Mouse (Mus musculus) lung, embryonic 14.5 days (tissue): ENCODE measurements at regions not wholly inside any gene's neighbourhood (a gene's known extent, or its start where the extent isn't known, plus 50 kb on each side); places are given as distances from the start of the nearest gene placed in this dataset.
A peak's percentile ranks its signal among the peaks of the same experiment; 100 is the strongest.

ENCODE experiments used
- ATAC-seq: fragments of 200-750 bp; cut with Nextera tagmentation; 2 replicates; pipeline ENCODE4 v1.8.0; 2017; ENCODE audit warnings: mild to moderate bottlenecking, moderate TSS enrichment, moderate library complexity; ENCODE audit not compliant: insufficient read depth
- DNase-seq: peaks from one replicate; pipeline ENCODE4 v3.0.0-alpha.2; 2015
- H3K27ac ChIP-seq: fragments of 300-500 bp; sonication (generic); 2 replicates; pipeline ENCODE4 v1.5.1; 2014; ENCODE audit warnings: low read depth, mild to moderate bottlenecking, moderate library complexity
- H3K27me3 ChIP-seq: fragments of 300-500 bp; sonication (generic); 2 replicates; pipeline ENCODE4 v1.6.1; 2014; ENCODE audit warnings: low read length, control low read depth; ENCODE audit not compliant: insufficient read depth
- H3K36me3 ChIP-seq: fragments of 300-500 bp; sonication (generic); 2 replicates; pipeline ENCODE4 v1.6.1; 2014; ENCODE audit warnings: control low read depth; ENCODE audit not compliant: insufficient read depth
- H3K4me1 ChIP-seq: fragments of 300-500 bp; sonication (generic); 2 replicates; pipeline ENCODE4 v1.6.1; 2014; ENCODE audit warnings: antibody characterized with exemption, control low read depth; ENCODE audit not compliant: insufficient read depth
- H3K4me2 ChIP-seq: fragments of 300-500 bp; sonication (generic); 2 replicates; pipeline ENCODE4 v1.6.1; 2014; ENCODE audit warnings: mild to moderate bottlenecking
- H3K4me3 ChIP-seq: fragments of 300-500 bp; sonication (generic); 2 replicates; pipeline ENCODE4 v1.5.1; 2014; ENCODE audit warnings: low read depth, low read length
- H3K9ac ChIP-seq: fragments of 300-500 bp; sonication (generic); 2 replicates; pipeline ENCODE4 v1.6.1; 2014
- H3K9me3 ChIP-seq: fragments of 300-500 bp; sonication (generic); 2 replicates; pipeline ENCODE4 v1.6.1; 2016; ENCODE audit warnings: low read depth, low read length, control low read depth
- CTCF ChIP-seq: IDR thresholded peaks from 2 replicates; pipeline ENCODE4 v1.5.1; 2016; ENCODE audit warnings: antibody characterized with exemption, low read depth
- WGBS: fragments of 180-500 bp; shearing (Covaris S2); extraction: QIAGEN DNeasy Blood & Tissue Kit; methylation state at CpG from one replicate; pipeline ENCODE4 v1.1.7; 2014; 5-methylcytosine and 5-hydroxymethylcytosine counted together

- TF ChIP-seq CTCF = no peak
- DNase-seq (peak; percentile 45), ATAC-seq (peak; percentile 66)
- Histone ChIP-seq H3K27ac (no peak overlapping the region), H3K27me3 (no peaks in the 10 kb centered on the region), H3K9me3 (no peaks in the 10 kb centered on the region), H3K4me3 (no peak overlapping the region), H3K4me1 (no peaks in the 10 kb centered on the region), H3K9ac (no peak overlapping the region), H3K4me2 (no peak overlapping the region), H3K36me3 (no peaks in the 10 kb centered on the region)
- 18% methylated on average over 1 of the region's 1 CpGs for WGBS
These were observed 136.3 kb upstream of the Gm37988 start for GRCm38 (mm10) chr1:4671237-4672019.

- DNase-seq (no peak), ATAC-seq (no peak)
- Histone ChIP-seq H3K9ac (no peak overlapping the region), H3K27me3 (no peaks in the 10 kb centered on the region), H3K9me3 (no peaks in the 10 kb centered on the region), H3K27ac (no peak overlapping the region), H3K36me3 (no peaks in the 10 kb centered on the region), H3K4me1 (no peaks in the 10 kb centered on the region), H3K4me2 (no peak overlapping the region), H3K4me3 (no peak overlapping the region)
- 14% methylated on average over 4 of the region's 4 CpGs for WGBS
- no peak for TF ChIP-seq CTCF
These were observed 135.3 kb upstream of the Gm37988 start for GRCm38 (mm10) chr1:4672344-4672743.

- no peak for ATAC-seq
- Histone ChIP-seq H3K36me3 (no peaks in the 10 kb centered on the region), H3K9ac (no peak overlapping the region), H3K4me2 (no peak overlapping the region), H3K9me3 (no peaks in the 10 kb centered on the region), H3K4me3 (no peak overlapping the region), H3K4me1 (no peaks in the 10 kb centered on the region), H3K27me3 (no peaks in the 10 kb centered on the region), H3K27ac (no peak overlapping the region)
- WGBS = 89% methylated on average over 9 of the region's 9 CpGs
- no peak for TF ChIP-seq CTCF
- DNase-seq = no peak
These were observed 120.1 kb upstream of the Gm37988 start for GRCm38 (mm10) chr1:4687605-4688004.

GRCm38 (mm10) chr1:4689096-4689495, 118.6 kb upstream of the Gm37988 start:
- no peaks in the 10 kb centered on the region for H3K36me3 ChIP-seq
- 13% methylated on average over 26 of the region's 26 CpGs for WGBS
- no peak for TF ChIP-seq CTCF
- no peaks in the 10 kb centered on the region for H3K27me3 ChIP-seq
- H3K9me3 ChIP-seq = no peaks in the 10 kb centered on the region
- no peak overlapping the region for H3K4me3 ChIP-seq
- H3K27ac ChIP-seq = no peak overlapping the region
- DNase-seq (peak; percentile 37), ATAC-seq (no peak)
- no peaks in the 10 kb centered on the region for H3K4me1 ChIP-seq
- H3K9ac ChIP-seq = no peak overlapping the region
- H3K4me2 ChIP-seq = peak overlapping the region; percentile 47

- Histone ChIP-seq H3K9ac (no peak overlapping the region), H3K9me3 (no peaks in the 10 kb centered on the region), H3K4me3 (no peak overlapping the region), H3K4me2 (no peak overlapping the region), H3K36me3 (no peaks in the 10 kb centered on the region), H3K27ac (no peak overlapping the region), H3K4me1 (no peaks in the 10 kb centered on the region), H3K27me3 (no peaks in the 10 kb centered on the region)
- DNase-seq = no peak
- no peak for TF ChIP-seq CTCF
- ATAC-seq = no peak
- 73% methylated on average over 3 of the region's 3 CpGs for WGBS
These were observed 104.4 kb upstream of the Gm37988 start for GRCm38 (mm10) chr1:4703316-4703715.

GRCm38 (mm10) chr1:4706171-4706570, 101.5 kb upstream of the Gm37988 start:
- Histone ChIP-seq H3K9me3 (no peaks in the 10 kb centered on the region), H3K4me1 (no peaks in the 10 kb centered on the region), H3K9ac (no peak overlapping the region), H3K4me2 (no peak overlapping the region), H3K4me3 (no peak overlapping the region), H3K27me3 (no peaks in the 10 kb centered on the region), H3K27ac (no peak overlapping the region), H3K36me3 (no peaks in the 10 kb centered on the region)
- no peak for ATAC-seq
- no peak for DNase-seq
- 65% methylated on average over 6 of the region's 6 CpGs for WGBS
- TF ChIP-seq CTCF = no peak

- no peaks in the 10 kb centered on the region for H3K36me3 ChIP-seq
- no peak for TF ChIP-seq CTCF
- peak; percentile 56; the same call in 1 of the 2 replicates for ATAC-seq
These were observed 85.3 kb upstream of the Gm37988 start for GRCm38 (mm10) chr1:4722333-4722931.

More at GRCm38 (mm10) chr1:4722333-4722931, 85.3 kb upstream of the Gm37988 start:
- H3K4me1 ChIP-seq = no peaks in the 10 kb centered on the region
- no peak overlapping the region for H3K4me3 ChIP-seq
- 76% methylated on average over 10 of the region's 10 CpGs for WGBS
- H3K4me2 ChIP-seq = no peak overlapping the region
- H3K27ac ChIP-seq = no peak overlapping the region
- H3K9me3 ChIP-seq = no peaks in the 10 kb centered on the region
- H3K27me3 ChIP-seq = no peaks in the 10 kb centered on the region
- DNase-seq = peak; percentile 39
- no peak overlapping the region for H3K9ac ChIP-seq
